Mouse (Mus musculus) embryo, embryonic 11 days (tissue): ENCODE data around the gene Il1rl1.

Source experiments
- DNase-seq: peaks from one replicate; pipeline ENCODE4 v3.0.0-alpha.2; 2015

Il1rl1 gene

DNA sequence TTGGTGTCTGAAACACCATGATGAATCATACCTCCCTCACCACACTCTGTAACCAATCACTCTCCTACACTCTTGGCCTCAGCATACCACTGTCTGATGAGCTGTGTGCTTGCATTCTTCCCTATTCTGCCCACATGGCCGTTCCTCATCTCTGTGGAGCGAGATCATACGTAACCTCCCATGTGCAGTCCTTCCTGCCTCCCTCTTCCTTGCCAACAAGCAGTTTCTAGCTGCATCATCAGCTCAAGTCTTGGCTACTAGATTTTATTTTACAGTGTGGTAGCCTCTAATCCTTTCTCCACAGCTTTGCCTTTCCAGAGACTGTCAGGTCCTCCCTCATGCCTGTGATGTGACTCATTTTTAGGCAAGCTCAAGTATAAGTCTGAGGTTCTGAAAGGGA, 15.4 kb downstream of the Il1rl1 start:
- no peak for DNase-seq

DNA sequence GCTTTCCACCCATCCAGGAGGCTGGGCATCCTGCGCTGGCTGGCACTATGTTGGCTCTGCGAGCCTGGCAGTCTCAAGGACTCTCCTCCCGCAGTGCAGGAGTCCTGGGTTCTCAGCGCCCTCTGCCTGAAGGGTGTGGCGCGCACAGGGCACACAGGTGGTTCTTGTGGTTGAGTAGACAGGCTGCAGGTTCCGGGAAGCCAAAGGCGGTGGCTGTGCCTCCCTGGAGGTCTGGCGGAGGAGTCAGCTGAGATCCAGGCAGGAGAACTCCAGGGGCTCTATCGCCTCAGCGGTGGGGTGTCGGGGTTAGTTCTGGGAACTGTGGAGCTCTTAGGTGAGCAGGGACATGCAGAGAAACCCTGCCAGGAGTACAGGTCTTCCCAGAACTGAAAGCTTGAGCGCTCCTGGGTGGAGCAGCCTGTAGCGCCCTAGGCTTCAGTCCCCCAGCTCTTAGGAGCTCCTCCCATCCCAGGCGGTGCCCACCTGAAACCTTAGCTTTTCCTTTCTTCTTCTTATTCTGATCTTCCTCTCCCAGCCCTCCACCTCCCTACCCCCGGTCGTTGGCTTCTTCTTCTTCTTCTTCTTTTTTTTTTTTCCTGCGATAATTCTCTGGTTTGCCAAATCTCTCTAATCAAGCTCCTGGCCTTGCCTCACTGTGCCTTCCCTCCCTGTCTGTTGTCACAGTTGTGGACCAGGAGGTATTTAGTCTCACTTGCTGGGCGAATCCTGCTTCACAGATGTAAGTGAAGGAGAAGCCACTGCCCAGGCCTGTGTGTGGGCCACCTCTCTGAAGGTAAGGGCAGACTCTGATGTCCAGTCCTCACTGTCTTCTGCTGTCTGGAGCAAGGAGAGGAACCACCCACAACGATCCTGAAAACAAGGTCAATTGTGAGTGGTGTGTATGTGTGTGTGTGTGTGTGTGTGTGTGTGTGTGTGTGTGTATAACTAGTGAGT, 36.4 kb downstream of the Il1rl1 start, which contains the start of gene Il18r1:
Il18r1 (plus strand) TSS at position 76 of the 954 bp plus-strand sequence.
- no peak for DNase-seq

DNA sequence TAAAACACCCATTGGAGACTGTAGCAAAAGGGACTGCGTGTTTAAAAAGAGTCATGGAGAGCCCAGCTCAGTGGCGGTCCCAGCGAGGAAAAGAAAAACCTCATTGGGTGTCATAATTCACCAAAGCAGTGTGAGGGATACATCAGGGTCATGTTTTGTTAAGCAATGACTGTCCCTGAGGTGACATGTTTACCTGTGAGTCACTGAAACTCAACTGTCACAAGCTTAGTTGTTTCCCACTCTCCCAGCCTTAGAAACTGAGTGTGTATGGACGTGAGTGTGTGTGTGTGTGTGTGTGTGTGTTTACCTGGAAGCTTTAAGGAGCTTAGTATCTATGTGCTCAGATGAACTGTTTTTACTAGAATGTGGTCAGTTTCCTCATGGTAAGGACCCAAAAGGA, 37.9 kb downstream of the Il1rl1 start:
- no peak for DNase-seq

DNA sequence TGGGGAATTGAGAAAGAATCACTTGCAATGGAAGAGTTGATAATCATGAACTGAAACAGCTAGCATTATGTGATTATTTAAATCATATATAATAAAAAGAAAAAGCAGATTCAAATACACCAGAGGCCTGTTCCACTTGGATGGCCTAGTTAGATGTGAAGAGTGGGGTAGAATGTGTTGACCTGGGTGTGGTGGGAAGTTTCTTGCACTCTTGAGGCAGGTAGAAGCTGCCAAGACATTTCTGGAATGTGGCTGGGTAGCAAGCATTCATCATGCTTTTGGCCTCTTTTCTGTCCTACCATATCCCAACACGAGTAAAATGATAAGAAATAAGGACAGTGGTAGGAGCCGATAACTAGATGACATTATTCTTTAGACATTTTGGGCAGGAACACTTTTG, 39.4 kb downstream of the Il1rl1 start:
- DNase-seq, result no peak

DNA sequence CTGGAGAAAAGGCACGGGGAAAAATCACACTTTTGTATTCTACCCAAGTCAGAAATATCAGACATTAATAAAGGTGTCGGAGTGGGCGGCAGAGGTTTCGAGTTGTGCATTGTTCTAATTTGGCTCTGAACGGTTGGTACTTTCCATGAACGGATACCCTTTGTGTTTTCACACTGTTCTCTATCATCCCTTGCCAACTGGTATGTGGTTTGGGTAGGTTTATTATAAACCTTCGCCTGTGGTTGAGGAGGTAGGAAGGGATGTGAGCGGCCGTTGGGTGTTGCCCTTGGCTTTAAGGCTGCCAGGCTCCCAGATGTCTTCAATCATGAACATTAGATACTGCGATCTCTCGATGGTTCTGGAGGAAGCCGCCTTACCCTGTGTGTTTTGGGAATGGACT, 40.5 kb downstream of the Il1rl1 start:
- no peak for DNase-seq

DNA sequence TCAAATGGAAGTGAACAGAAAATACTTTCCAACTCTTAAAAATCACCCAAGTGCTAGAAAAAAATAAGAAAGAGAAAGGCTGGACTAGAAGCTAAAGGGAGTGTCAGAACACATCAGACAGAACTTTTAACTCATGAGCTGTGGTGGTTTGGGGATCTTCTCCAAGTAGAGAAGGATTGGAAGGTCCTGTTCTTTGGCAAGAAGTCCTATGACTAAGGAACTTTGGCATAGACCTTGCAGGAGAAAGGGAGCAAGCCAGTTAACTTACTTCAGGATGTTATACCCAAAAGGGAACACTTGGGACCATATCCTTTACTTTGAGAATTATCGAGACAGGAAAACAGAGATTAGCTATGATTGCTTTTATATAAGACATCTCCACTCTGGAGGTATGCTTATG, 43.0 kb downstream of the Il1rl1 start:
- no peak for DNase-seq

DNA sequence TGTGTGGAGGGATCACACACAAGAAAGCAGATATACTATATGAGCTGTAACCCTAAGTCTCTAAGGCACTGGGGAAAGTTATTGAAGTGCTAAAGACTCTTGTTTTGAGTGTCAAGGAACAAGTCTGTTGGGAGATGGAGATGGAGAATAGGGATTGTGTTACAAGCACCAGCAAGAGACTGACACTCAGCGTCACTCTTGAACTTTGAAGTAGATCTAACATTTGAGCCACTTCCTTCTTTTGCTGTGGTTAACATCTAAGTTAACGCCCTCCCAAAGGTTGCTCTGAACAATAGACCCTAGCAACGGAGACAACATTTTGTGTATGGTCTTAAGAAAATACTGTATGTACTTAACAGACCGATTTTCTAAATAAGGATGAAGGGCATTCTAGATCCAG, 44.3 kb downstream of the Il1rl1 start:
- no peak for DNase-seq

DNA sequence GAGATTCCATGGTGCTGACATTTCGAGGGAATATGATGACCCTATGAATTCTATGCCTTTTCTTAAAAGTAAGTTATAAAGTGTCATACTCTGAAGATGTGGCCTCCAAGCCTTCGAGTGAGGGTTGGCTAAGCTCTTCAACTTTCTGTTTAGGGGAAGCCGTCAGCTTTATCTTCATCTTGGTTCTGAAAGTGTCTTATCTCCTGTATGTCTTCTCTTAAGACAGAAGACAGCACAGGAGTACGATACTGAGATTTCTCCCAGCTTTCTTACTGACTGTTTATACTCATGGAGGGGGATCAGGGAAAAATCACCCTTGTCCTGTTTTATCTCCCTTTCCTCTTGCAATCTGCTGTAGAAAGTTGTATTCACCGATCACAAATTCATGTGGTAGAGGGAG, 45.0 kb downstream of the Il1rl1 start:
- DNase-seq, result no peak

DNA sequence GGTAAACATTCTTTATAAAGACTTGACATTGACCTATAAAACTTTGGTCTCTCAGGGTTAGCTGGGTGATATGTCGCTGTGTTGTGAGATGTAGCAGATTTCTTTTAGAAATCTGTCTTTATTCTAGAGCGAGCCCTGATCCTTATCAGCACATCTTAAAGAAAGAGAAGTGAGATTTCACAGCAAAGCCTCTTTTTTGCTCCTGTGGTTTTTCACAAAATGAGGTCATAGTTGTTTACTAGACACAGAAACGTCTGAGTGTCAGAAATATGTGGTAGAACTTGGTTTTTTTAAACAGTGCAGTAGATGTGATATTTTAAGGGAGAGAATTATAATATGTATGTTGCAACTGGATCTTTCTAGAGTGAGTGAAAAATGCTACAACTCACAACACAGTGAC, 46.3 kb downstream of the Il1rl1 start:
- no peak for DNase-seq

DNA sequence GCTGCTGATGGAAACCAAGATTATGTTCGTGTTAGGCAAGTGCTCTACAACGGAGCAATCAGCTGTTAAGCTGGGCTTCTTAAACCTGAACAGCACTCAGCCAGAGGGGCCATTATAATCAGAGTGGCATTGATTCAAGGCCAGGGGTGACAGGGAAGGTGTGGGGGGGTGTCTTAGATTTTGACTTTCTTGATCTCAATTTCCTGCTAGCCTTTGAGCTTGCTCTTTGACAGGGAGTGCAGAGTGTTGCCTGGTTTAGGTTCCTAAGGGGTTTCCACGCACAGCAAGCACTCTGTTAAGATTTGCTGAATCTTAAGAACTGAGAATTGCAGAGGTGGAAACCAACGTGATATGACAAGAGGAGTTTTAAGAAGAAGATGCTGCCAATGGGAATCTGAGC, 47.4 kb downstream of the Il1rl1 start:
- no peak for DNase-seq

DNA sequence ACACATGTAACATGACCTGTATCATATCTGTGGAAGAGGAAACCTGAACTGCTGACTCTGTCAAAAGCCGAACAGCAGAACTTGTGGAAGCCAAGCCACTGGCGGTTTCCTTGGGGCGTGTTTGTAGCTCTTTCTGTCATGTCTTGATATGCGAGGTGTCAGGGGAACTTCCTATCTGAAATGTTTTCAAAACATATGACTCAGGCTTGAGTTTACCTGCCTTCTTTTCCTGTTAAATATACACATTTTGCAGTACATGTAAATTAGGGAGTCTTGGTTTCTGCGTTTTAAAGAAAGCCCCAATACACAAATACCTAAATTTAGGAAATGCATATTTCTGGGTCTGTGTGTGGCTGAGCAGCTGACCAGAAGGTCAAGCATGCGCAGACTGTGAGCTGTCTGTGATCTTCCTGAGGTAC, 50.1 kb downstream of the Il1rl1 start:
- no peak for DNase-seq

DNA sequence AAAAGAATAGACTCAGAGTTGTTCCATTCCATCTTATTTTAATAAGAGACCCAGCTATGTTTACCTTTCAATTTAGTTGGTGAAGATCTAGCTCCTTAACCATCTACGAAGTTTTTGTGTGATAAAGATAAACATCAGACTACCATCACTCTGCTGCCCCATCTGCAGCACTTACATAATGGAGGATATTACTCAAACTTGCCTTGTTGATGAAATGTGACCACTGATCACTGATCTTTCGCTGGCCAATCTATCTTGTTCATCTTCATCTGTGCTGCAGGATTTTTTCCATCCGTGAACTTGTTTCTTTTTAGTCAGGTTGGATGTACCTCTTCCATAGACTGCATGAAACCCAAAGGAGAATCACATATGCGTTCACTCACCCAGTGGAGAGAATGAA, 65.2 kb downstream of the Il1rl1 start:
- DNase-seq, result no peak

DNA sequence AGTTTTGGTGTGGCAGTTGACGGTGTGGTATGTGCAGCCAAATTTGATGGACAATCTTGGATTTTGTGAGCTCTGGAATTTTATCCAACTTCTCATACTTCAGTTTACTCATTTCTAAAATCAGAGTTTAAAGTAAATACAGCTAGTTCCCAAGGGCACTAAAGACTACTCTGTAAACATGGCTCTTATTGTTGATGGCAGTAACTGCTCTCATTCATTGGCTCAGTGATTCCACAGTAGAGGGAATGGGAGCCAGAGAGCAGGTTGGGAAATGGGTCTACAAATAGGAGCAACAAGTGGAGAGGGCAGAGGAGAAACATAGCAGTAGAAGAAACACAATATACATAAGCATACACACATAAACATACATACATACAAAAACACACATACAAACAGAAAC, 70.3 kb downstream of the Il1rl1 start:
- DNase-seq, result no peak

DNA sequence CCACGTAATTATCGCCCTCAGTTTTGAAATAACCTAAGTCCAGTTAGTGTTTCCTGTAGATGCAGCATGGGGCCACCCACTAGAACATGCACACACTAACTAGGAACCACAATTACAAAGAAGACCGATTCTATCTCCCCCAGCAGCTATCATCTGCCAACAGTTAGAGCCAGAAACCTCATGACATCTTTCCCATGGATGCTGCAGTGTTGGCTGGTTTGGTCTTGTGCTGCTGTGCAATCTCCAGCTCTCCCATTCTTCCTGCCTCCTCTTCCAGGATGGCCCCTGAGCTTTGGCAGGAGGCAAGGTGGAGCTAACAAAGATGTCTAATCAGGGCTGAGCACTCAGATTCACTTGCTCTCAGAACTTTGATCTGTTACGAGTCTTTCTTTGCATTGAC, 71.8 kb downstream of the Il1rl1 start:
- no peak for DNase-seq

DNA sequence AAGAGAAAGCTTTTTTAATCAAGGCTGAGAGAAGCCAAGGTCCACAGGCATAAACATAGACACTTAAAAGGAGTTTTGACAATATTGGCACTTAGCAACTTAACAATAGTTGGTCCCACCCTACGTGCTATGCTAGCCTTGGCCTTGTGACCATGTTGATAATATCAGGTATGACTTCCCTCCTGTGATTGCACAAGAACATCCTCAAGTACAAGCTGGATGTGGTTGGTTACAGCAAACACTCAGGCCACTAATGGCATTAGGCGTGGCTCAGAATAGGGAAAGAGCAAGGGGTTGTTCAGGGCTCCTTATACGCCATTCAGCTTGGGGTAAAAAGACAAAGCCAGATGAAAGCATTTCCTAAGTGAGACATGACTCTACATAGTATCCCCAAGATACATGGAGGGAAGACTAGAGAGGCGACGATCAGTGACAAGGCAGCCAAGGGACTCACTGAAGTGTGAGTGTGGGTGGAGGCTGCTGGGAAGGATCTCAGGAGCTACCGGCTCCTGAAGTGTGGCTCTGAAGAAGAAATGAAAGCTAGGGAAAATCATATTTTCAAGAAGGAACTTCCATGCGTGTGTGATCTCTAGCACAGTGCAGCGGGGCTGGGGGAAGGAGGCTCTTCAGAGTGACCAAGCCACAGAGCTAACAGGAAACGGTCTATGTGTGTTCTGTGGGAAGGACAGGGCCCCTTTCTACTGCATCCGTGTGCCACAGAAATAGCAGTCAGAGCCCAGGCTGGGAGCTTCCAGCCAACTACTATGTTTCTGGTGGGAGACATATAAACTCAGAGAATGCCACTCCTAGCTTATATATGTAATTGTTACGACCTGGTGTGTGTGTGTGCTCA, 72.4 kb downstream of the Il1rl1 start:
- no peak for DNase-seq

DNA sequence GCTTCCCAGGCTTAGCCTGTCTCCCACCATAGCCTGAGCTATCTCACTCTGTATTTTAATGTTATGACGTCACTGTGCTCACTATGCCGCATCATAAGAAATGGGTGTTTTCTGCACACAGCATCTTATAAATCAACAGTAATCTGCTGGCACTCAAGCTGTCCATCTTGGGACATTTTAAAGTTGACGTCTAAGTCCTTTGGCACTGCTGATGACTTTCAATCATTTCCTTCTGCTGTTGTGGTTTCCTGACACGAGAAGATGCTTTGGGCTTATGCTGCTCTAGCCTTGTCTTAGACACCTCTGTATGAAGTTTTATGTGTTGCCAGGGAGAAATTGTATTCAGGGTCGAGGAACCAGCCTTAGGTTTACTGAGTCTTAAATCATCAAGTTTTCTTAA, 75.2 kb downstream of the Il1rl1 start:
- DNase-seq, result no peak
